Mouse (Mus musculus): ENCODE results near the gene Fhad1.

- TF ChIP-seq CTCF (IDR thresholded peaks at IDR 0.05; ENCODE audit: low read depth, low read length) (no peak), POLR2A (IDR thresholded peaks at IDR 0.05; ENCODE audit: insufficient read depth, low read length) (no peak), EP300 (IDR thresholded peaks at IDR 0.05; ENCODE audit: insufficient read depth, low read depth, low read length) (no peak)
Observed at GRCm38 (mm10) chr4:141898905-141899304, 116.0 kb downstream of the Fhad1 start.

Data from ES-Bruce4 (cell line).